Mouse (Mus musculus): Measurements from ENCODE around the gene Prpf4. TPM values are rescaled to one million over a fixed set of nuclear protein-coding genes. Genes with fewer than 3 reads are reported as not detected.

The Prpf4 gene
- 28.2 and 30.0 TPM in 2 replicates for polyA plus RNA-seq (2014; fragmentation: Nextera tagmentation; extraction: Ambion mirVana)

DNA sequence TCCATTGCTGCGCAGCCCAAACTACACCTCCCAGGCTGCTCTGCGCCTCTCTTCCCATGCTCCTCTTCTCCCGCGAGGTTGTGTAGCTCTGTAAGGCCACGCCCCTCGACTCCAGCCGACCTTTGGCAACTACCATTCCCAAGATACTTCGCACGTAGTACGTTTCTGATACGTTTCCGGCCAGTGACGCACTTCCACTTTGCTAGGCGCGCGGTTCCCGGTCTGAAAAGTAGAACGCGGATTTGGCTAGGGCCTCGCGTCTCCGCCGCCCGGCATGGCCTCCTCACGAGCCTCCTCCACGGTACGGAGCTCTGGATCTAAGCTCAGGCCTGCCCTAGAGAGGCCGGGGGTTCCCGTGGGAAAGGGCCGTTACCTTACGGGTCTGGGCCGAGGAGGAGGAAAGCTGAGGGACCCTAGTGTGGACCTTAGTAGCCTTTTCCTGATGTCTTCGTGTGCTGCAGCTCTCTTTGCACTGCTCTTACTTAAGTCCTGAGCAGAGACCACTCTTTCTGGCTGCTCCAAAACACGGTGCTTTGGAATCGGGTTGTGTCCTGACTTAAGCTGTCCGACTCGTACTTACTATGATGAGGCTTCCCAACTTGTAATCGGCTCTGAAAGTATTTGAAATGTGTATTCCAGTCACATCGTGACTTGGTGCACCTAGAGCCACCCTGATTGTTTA lies at the start of gene Prpf4, which contains the start of gene Cdc26:
Gene Prpf4 (plus strand): TSS at position 197 of the 682 bp plus-strand sequence.
Gene Cdc26 (minus strand): TSS at position 42 of the 682 bp plus-strand sequence.
- Histone ChIP-seq H3K9ac (ENCODE audit: low read length) (peak within 1 kb of the TSS; percentile 83), H3K4me2 (ENCODE audit: low read depth) (peak within 1 kb of the TSS; percentile 62), H3K27me3 (ENCODE audit: control insufficient read depth, insufficient read depth, low read length) (no peaks in the 10 kb centered on the region), H3K9me3 (ENCODE audit: control insufficient read depth, low read length) (no peaks in the 10 kb centered on the region), H3K4me1 (ENCODE audit: control insufficient read depth, insufficient read depth, low read length) (no peaks in the 10 kb centered on the region; the same call in none of the 2 replicates), H3K27ac (ENCODE audit: low read depth, low read length) (peak within 1 kb of the TSS; percentile 73), H3K36me3 (ENCODE audit: control insufficient read depth, insufficient read depth, low read length) (0 out of 2 replicates have a peak, but pooled peaks cover 3% of the 10 kb centered on the region), H3K4me3 (ENCODE audit: low read depth, low read length) (peak within 1 kb of the TSS; percentile 78)
- DNase-seq (ENCODE audit: low spot score) (peak; percentile 97), ATAC-seq (ENCODE audit: insufficient read depth, low FRiP score, low TSS enrichment) (peak; percentile 99)
- under 1% methylated on average over 39 of the region's 39 CpGs for WGBS

DNA sequence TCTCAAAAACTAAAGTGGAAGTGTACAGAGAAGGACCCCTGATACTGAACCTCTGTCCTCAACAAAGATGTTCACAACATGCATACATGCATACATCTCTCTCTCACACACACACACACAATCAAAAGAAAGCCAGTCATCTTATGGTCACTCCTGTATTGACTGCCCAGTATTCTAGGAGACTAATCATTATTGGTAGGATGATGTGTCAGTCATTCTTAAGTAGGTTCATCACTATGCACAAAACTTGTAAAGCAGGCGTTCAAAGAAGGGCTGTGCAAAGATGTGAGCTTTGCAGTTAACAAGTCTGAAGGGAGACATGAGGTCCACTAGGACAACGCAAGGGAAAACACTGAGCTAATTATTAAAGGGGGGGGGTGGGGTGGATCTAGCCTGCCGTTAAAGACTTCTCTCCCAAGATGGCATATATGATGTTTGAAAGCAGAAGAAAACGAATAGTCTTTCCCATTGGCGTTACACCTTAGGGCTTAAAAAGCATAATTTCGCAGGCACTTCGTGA lies 49.3 kb upstream of the Prpf4 start:
- Histone ChIP-seq H3K27ac (ENCODE audit: low read depth, low read length) (no peak overlapping the region), H3K9ac (ENCODE audit: low read length) (peak overlapping the region; percentile 59), H3K4me3 (ENCODE audit: low read depth, low read length) (peak overlapping the region; percentile 75), H3K9me3 (ENCODE audit: control insufficient read depth, low read length) (no peaks in the 10 kb centered on the region), H3K4me1 (ENCODE audit: control insufficient read depth, insufficient read depth, low read length) (peaks cover 7% of the 10 kb centered on the region; the same call in 1 of the 2 replicates), H3K4me2 (ENCODE audit: low read depth) (peak overlapping the region; percentile 67), H3K27me3 (ENCODE audit: control insufficient read depth, insufficient read depth, low read length) (no peaks in the 10 kb centered on the region), H3K36me3 (ENCODE audit: control insufficient read depth, insufficient read depth, low read length) (no peaks in the 10 kb centered on the region)
- WGBS = 57% methylated on average over 7 of the region's 7 CpGs
- ATAC-seq (ENCODE audit: insufficient read depth, low FRiP score, low TSS enrichment) (no peak), DNase-seq (ENCODE audit: low spot score) (no peak)

- Histone ChIP-seq H3K9ac (ENCODE audit: low read length) (peak within 1 kb of the TSS; percentile 59), H3K36me3 (ENCODE audit: control insufficient read depth, insufficient read depth, low read length) (no peaks in the 10 kb centered on the region), H3K4me2 (ENCODE audit: low read depth) (peak within 1 kb of the TSS; percentile 67), H3K27ac (ENCODE audit: low read depth, low read length) (0 out of 2 replicates have a peak within 1 kb of the TSS, but pooled peaks have one; percentile 4), H3K4me3 (ENCODE audit: low read depth, low read length) (peak within 1 kb of the TSS; percentile 75), H3K27me3 (ENCODE audit: control insufficient read depth, insufficient read depth, low read length) (no peaks in the 10 kb centered on the region), H3K4me1 (ENCODE audit: control insufficient read depth, insufficient read depth, low read length) (peaks cover 7% of the 10 kb centered on the region; the same call in 1 of the 2 replicates), H3K9me3 (ENCODE audit: control insufficient read depth, low read length) (no peaks in the 10 kb centered on the region)
- under 1% methylated on average over 51 of the region's 51 CpGs for WGBS
- peak; percentile 97 for DNase-seq (ENCODE audit: low spot score)
- ATAC-seq (ENCODE audit: insufficient read depth, low FRiP score, low TSS enrichment) = peak; percentile 100
Measured at GRCm38 (mm10) chr4:62360088-62360804, 48.4 kb upstream of the Prpf4 start, which contains the start of the genes Fkbp15 and Slc31a1. Gene Fkbp15 (minus strand): TSS chr4:62360548. Gene Slc31a1 (plus strand): TSS chr4:62360727.

DNA sequence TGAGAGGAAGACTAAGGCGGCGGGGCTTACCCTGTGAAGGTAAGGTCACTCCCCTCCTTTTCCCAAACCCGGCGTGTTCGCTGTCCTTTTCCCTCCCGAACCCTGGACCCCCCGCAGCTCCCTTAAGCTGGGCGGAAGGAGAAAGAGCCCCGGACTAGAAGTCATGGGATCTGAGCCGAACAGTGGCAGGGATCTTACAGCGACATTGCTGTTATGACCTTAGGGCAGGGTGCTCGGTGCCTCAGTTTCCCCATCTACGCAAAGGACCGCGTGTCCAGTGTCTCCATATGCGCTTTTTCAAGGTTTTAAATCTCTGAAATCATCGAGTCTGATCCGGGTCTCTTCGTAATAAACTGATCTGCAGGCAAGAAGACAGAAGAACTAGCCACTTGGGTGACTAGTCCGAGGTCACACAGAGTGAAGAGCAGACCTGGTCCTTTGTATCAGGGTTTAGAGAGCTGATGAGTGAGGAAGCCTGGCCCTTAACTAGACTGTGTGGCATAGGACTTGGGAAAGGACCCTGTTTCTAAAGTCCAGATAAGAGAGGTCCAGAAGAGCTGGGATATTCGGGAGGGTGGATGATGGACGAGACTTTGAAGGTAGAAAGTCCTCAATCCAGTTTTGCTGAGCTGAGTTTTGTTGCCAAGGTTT lies 47.7 kb upstream of the Prpf4 start:
- peak overlapping the region; percentile 75 for H3K4me3 ChIP-seq (ENCODE audit: low read depth, low read length)
- WGBS = under 1% methylated on average over 19 of the region's 22 CpGs
- ATAC-seq (ENCODE audit: insufficient read depth, low FRiP score, low TSS enrichment) = peak; percentile 3
- H3K27me3 ChIP-seq (ENCODE audit: control insufficient read depth, insufficient read depth, low read length) = no peaks in the 10 kb centered on the region
- H3K9me3 ChIP-seq (ENCODE audit: control insufficient read depth, low read length) = no peaks in the 10 kb centered on the region
- H3K36me3 ChIP-seq (ENCODE audit: control insufficient read depth, insufficient read depth, low read length) = no peaks in the 10 kb centered on the region
- peaks cover 7% of the 10 kb centered on the region; the same call in 1 of the 2 replicates for H3K4me1 ChIP-seq (ENCODE audit: control insufficient read depth, insufficient read depth, low read length)
- no peak for DNase-seq (ENCODE audit: low spot score)
- peak overlapping the region; percentile 60 for H3K4me2 ChIP-seq (ENCODE audit: low read depth)
- peak overlapping the region; percentile 59 for H3K9ac ChIP-seq (ENCODE audit: low read length)
- H3K27ac ChIP-seq (ENCODE audit: low read depth, low read length) = no peak overlapping the region

GRCm38 (mm10) chr4:62361571-62361970 lies 47.0 kb upstream of the Prpf4 start:
- Histone ChIP-seq H3K4me3 (ENCODE audit: low read depth, low read length) (peak overlapping the region; percentile 75), H3K36me3 (ENCODE audit: control insufficient read depth, insufficient read depth, low read length) (no peaks in the 10 kb centered on the region), H3K27ac (ENCODE audit: low read depth, low read length) (no peak overlapping the region)

DNA sequence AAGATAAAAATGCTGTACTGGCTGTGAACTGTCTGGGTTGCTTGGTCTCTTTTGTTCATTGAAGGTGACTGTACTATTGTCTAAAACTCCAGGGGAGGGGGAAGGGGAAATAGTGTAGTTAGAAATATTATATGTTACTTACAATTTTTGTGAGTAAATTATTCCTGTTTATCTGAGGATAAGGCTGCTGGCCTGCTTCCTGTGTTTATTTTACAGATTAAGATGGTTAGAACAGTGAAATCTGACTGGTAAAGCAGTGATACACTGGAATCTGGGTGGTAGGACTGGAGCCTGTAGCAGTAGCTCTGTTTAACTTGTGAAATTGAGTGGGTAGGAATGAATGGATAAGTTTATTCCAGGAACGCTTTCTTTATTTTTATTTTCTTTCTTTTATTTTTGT lies 46.6 kb upstream of the Prpf4 start:
- Histone ChIP-seq H3K9ac (ENCODE audit: low read length) (peak overlapping the region; percentile 24; the same call in 1 of the 2 replicates), H3K9me3 (ENCODE audit: control insufficient read depth, low read length) (no peaks in the 10 kb centered on the region), H3K27me3 (ENCODE audit: control insufficient read depth, insufficient read depth, low read length) (no peaks in the 10 kb centered on the region), H3K4me2 (ENCODE audit: low read depth) (peak overlapping the region; percentile 60), H3K4me1 (ENCODE audit: control insufficient read depth, insufficient read depth, low read length) (peaks cover 7% of the 10 kb centered on the region; the same call in 1 of the 2 replicates), H3K36me3 (ENCODE audit: control insufficient read depth, insufficient read depth, low read length) (no peaks in the 10 kb centered on the region), H3K4me3 (ENCODE audit: low read depth, low read length) (no peak overlapping the region), H3K27ac (ENCODE audit: low read depth, low read length) (no peak overlapping the region)
- 94% methylated on average over 1 of the region's 1 CpGs for WGBS
- DNase-seq (ENCODE audit: low spot score) = no peak
- ATAC-seq (ENCODE audit: insufficient read depth, low FRiP score, low TSS enrichment) = no peak

More at GRCm38 (mm10) chr4:62361571-62361970, 47.0 kb upstream of the Prpf4 start:
- H3K4me2 ChIP-seq (ENCODE audit: low read depth) = peak overlapping the region; percentile 60
- H3K27me3 ChIP-seq (ENCODE audit: control insufficient read depth, insufficient read depth, low read length) = no peaks in the 10 kb centered on the region
- 57% methylated on average over 6 of the region's 6 CpGs for WGBS
- DNase-seq (ENCODE audit: low spot score) = no peak
- H3K9ac ChIP-seq (ENCODE audit: low read length) = peak overlapping the region; percentile 59
- peaks cover 7% of the 10 kb centered on the region; the same call in 1 of the 2 replicates for H3K4me1 ChIP-seq (ENCODE audit: control insufficient read depth, insufficient read depth, low read length)
- no peaks in the 10 kb centered on the region for H3K9me3 ChIP-seq (ENCODE audit: control insufficient read depth, low read length)
- no peak for ATAC-seq (ENCODE audit: insufficient read depth, low FRiP score, low TSS enrichment)

GRCm38 (mm10) chr4:62362437-62362836 lies 46.2 kb upstream of the Prpf4 start:
- Histone ChIP-seq H3K4me1 (ENCODE audit: control insufficient read depth, insufficient read depth, low read length) (peaks cover 7% of the 10 kb centered on the region; the same call in 1 of the 2 replicates), H3K4me3 (ENCODE audit: low read depth, low read length) (no peak overlapping the region), H3K9me3 (ENCODE audit: control insufficient read depth, low read length) (no peaks in the 10 kb centered on the region), H3K27me3 (ENCODE audit: control insufficient read depth, insufficient read depth, low read length) (no peaks in the 10 kb centered on the region), H3K27ac (ENCODE audit: low read depth, low read length) (no peak overlapping the region), H3K36me3 (ENCODE audit: control insufficient read depth, insufficient read depth, low read length) (no peaks in the 10 kb centered on the region), H3K4me2 (ENCODE audit: low read depth) (no peak overlapping the region), H3K9ac (ENCODE audit: low read length) (no peak overlapping the region)
- DNase-seq (ENCODE audit: low spot score) (no peak), ATAC-seq (ENCODE audit: insufficient read depth, low FRiP score, low TSS enrichment) (no peak)
- WGBS = 100% methylated on average over 2 of the region's 2 CpGs

- Histone ChIP-seq H3K4me2 (ENCODE audit: low read depth) (no peak overlapping the region), H3K4me3 (ENCODE audit: low read depth, low read length) (no peak overlapping the region), H3K27ac (ENCODE audit: low read depth, low read length) (no peak overlapping the region), H3K27me3 (ENCODE audit: control insufficient read depth, insufficient read depth, low read length) (no peaks in the 10 kb centered on the region), H3K36me3 (ENCODE audit: control insufficient read depth, insufficient read depth, low read length) (no peaks in the 10 kb centered on the region), H3K4me1 (ENCODE audit: control insufficient read depth, insufficient read depth, low read length) (peaks cover 7% of the 10 kb centered on the region; the same call in 1 of the 2 replicates), H3K9ac (ENCODE audit: low read length) (no peak overlapping the region), H3K9me3 (ENCODE audit: control insufficient read depth, low read length) (no peaks in the 10 kb centered on the region)
- DNase-seq (ENCODE audit: low spot score) (no peak), ATAC-seq (ENCODE audit: insufficient read depth, low FRiP score, low TSS enrichment) (no peak)
- 95% methylated on average over 8 of the region's 8 CpGs for WGBS
Measured at GRCm38 (mm10) chr4:62364299-62364698, 44.3 kb upstream of the Prpf4 start.
